Mouse (Mus musculus): ENCODE data around the gene Trak1. TPM values are rescaled to one million over a fixed set of nuclear protein-coding genes. Genes with fewer than 3 reads are reported as not detected.
A peak's percentile ranks its signal among the peaks of the same experiment; 100 is the strongest.

The Trak1 gene
- polyA plus RNA-seq, 1 experiment from 2014 or later = 27.1 TPM

DNA sequence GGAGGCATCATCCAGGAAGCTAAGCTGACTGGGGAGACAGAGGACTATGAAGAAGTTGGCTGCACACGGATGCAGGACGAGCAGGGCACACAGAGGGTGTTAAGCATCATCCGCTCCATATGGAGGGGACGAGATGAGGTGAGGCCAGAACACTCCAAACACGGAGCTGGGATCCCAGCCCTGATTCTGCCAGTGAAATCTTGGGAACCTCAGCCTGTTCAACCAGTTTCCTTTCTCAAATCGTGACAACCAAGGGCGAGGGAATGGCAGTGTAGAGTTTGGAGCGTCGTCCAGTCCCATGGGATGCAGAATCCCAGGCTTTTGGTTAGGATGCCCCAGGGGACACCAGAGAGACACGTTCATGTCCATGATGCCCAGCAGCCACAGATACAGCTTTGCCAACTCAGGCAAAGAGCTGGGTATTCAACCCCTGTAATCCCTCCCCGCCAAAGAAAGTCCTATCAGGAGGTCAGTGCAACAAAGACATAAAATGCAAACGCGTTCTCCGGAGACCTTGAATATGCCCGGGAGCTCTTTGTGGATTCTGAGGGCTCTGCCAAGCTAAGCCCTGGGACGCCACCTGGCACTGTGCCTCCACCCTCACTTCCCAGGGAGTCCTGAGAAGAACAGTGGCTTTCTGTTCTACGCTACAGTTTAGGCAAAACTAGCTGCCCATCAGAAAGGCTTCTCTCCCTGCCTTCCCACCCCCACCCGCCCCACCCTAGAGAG, 69.0 kb downstream of the Trak1 start:
- Histone ChIP-seq H3K9me3 (ENCODE audit: control insufficient read depth, low read length) (no peaks in the 10 kb centered on the region), H3K36me3 (ENCODE audit: control insufficient read depth, insufficient read depth, low read length) (0 out of 2 replicates have a peak, but pooled peaks cover 5% of the 10 kb centered on the region), H3K9ac (ENCODE audit: low read length) (no peak overlapping the region; the same call in 1 of the 2 replicates), H3K27me3 (ENCODE audit: control insufficient read depth, insufficient read depth, low read depth, low read length) (no peaks in the 10 kb centered on the region), H3K4me3 (ENCODE audit: low read length) (no peak overlapping the region), H3K27ac (ENCODE audit: low read length) (0 out of 2 replicates have a peak overlapping the region, but pooled peaks have one; percentile 8), H3K4me2 (ENCODE audit: low read depth, low read length) (no peak overlapping the region), H3K4me1 (replicated peaks; ENCODE audit: control insufficient read depth, insufficient read depth, low read length) (peaks cover 21% of the 10 kb centered on the region)
- ATAC-seq (ENCODE audit: low read depth) = no peak
- WGBS = 66% methylated on average over 18 of the region's 18 CpGs

DNA sequence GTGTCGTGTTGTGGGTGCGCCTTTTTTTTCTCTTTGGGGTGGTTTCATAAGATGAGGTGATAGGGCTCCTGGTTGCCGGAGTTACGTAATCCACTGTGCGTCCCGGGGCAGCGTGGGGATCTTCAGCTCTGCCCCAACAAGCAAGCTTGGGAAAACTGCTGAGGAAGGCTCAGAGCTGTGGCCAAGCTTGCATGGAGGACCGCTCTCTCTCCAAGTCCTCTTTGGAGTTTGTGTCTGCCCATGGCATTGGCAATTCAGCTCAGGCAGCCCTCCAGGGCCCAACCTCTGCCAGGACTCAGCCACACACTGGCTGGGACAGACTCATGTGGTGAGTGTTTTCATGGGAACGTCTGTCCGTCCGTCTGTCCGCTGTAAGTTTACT, 69.6 kb downstream of the Trak1 start:
- H3K27me3 ChIP-seq (ENCODE audit: control insufficient read depth, insufficient read depth, low read depth, low read length) = no peaks in the 10 kb centered on the region
- H3K9ac ChIP-seq (ENCODE audit: low read length) = peak overlapping the region; percentile 30; the same call in 1 of the 2 replicates
- H3K36me3 ChIP-seq (ENCODE audit: control insufficient read depth, insufficient read depth, low read length) = 0 out of 2 replicates have a peak, but pooled peaks cover 5% of the 10 kb centered on the region
- H3K27ac ChIP-seq (ENCODE audit: low read length) = 0 out of 2 replicates have a peak overlapping the region, but pooled peaks have one; percentile 8
- H3K4me3 ChIP-seq (ENCODE audit: low read length) = no peak overlapping the region
- no peak overlapping the region for H3K4me2 ChIP-seq (ENCODE audit: low read depth, low read length)
- no peaks in the 10 kb centered on the region for H3K9me3 ChIP-seq (ENCODE audit: control insufficient read depth, low read length)
- WGBS = 63% methylated on average over 12 of the region's 12 CpGs
- no peak for ATAC-seq (ENCODE audit: low read depth)
- H3K4me1 ChIP-seq (replicated peaks; ENCODE audit: control insufficient read depth, insufficient read depth, low read length) = peaks cover 24% of the 10 kb centered on the region

DNA sequence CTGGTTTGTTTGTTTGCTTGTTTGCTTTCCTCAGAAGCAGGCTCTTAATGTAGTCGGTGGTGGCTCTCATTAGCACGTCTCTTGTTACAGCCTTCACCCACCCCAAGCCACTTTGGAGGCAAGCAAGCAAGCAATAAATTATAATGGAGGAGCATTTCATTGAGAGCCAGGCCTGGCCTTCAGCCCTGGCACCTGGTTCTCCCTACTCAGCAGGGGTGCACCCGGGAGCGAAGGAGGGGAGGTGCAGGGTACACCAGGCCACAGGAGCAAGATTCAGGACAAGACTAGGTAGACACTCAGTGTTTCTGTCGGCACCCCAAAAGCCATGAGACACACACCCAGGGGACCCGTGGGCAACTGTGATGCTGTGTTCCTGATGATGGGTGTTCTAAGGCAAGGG, 72.3 kb downstream of the Trak1 start:
- H3K4me2 ChIP-seq (ENCODE audit: low read depth, low read length) = no peak overlapping the region
- H3K27me3 ChIP-seq (ENCODE audit: control insufficient read depth, insufficient read depth, low read depth, low read length) = no peaks in the 10 kb centered on the region
- no peak for ATAC-seq (ENCODE audit: low read depth)
- 0 out of 2 replicates have a peak, but pooled peaks cover 1% of the 10 kb centered on the region for H3K36me3 ChIP-seq (ENCODE audit: control insufficient read depth, insufficient read depth, low read length)
- peaks cover 36% of the 10 kb centered on the region for H3K4me1 ChIP-seq (replicated peaks; ENCODE audit: control insufficient read depth, insufficient read depth, low read length)
- H3K27ac ChIP-seq (ENCODE audit: low read length) = no peak overlapping the region
- H3K9ac ChIP-seq (ENCODE audit: low read length) = no peak overlapping the region
- 77% methylated on average over 6 of the region's 6 CpGs for WGBS
- H3K9me3 ChIP-seq (ENCODE audit: control insufficient read depth, low read length) = no peaks in the 10 kb centered on the region
- H3K4me3 ChIP-seq (ENCODE audit: low read length) = no peak overlapping the region

DNA sequence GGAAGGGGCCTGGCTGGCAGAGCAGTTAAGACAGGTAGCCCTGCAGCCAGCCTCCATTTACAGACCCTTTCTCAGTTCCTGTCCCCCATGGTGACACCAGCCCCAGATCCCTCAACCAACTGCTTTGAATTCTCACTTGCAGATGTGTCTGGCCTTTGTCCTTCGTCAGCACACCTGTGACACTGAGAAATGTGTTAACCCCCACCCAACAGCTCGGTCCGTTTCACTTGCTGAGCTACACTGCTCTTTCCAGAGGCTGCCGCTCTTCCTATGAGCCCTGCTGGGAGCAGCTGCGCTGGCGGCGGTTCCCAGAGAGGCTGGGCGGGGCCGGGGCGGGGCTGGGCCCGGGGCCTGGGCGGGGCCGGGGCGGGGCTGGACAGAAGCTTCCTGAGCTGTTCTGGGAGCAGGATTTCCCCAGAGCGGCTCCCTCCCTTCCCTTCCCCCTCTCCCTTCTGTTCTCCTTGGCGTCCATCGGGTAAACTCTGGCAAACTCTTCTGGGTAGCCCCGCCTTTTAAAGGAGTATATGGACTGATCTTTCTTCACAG, 74.1 kb downstream of the Trak1 start:
- Histone ChIP-seq H3K9me3 (ENCODE audit: control insufficient read depth, low read length) (no peaks in the 10 kb centered on the region), H3K4me2 (ENCODE audit: low read depth, low read length) (peak overlapping the region; percentile 66), H3K4me3 (ENCODE audit: low read length) (peak overlapping the region; percentile 37), H3K36me3 (ENCODE audit: control insufficient read depth, insufficient read depth, low read length) (no peaks in the 10 kb centered on the region), H3K27ac (ENCODE audit: low read length) (peak overlapping the region; percentile 92), H3K9ac (ENCODE audit: low read length) (peak overlapping the region; percentile 68), H3K27me3 (ENCODE audit: control insufficient read depth, insufficient read depth, low read depth, low read length) (no peaks in the 10 kb centered on the region), H3K4me1 (replicated peaks; ENCODE audit: control insufficient read depth, insufficient read depth, low read length) (peaks cover 36% of the 10 kb centered on the region)
- 3% methylated on average over 15 of the region's 18 CpGs for WGBS
- ATAC-seq (ENCODE audit: low read depth) = peak; percentile 97

DNA sequence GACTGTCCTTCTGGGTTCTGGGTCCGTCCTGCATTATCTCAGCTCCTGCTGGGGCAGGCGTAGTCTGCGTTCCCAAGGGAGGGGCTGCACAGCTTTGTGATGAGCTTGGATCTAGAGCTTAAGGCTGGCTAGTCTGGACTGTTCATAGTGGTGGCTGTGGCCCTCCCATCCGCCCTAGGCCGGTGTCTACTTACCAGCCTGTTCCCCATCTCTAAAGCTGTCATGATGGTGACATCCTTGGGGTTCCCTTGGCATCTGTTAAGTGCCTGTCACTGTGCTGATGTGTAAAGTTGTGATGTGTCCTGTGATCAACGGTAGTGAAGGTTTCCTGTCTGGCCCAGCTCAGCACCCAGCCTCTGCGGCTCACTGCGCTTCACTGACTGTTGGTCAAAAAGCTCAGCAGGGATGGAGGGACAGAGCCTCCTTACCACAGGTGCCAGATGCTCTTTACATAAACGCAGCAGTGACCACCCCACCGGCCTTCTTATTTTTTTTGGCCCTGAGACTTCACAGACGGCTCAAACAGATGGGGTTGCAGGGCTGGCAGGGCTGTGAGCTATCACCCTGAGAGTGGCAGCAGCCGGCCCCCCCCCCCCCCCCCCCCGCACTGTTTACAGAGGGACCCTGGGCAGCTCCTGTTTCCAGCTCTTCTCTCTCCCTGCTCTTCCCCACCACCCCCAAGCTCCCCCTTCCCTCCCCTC, 74.8 kb downstream of the Trak1 start:
- Histone ChIP-seq H3K36me3 (ENCODE audit: control insufficient read depth, insufficient read depth, low read length) (no peaks in the 10 kb centered on the region), H3K4me2 (ENCODE audit: low read depth, low read length) (peak overlapping the region; percentile 66), H3K9ac (ENCODE audit: low read length) (peak overlapping the region; percentile 62), H3K4me1 (replicated peaks; ENCODE audit: control insufficient read depth, insufficient read depth, low read length) (peaks cover 31% of the 10 kb centered on the region), H3K27me3 (ENCODE audit: control insufficient read depth, insufficient read depth, low read depth, low read length) (no peaks in the 10 kb centered on the region), H3K9me3 (ENCODE audit: control insufficient read depth, low read length) (no peaks in the 10 kb centered on the region), H3K27ac (ENCODE audit: low read length) (peak overlapping the region; percentile 92), H3K4me3 (ENCODE audit: low read length) (peak overlapping the region; percentile 37)
- peak; percentile 75 for ATAC-seq (ENCODE audit: low read depth)
- 7% methylated on average over 11 of the region's 13 CpGs for WGBS

DNA sequence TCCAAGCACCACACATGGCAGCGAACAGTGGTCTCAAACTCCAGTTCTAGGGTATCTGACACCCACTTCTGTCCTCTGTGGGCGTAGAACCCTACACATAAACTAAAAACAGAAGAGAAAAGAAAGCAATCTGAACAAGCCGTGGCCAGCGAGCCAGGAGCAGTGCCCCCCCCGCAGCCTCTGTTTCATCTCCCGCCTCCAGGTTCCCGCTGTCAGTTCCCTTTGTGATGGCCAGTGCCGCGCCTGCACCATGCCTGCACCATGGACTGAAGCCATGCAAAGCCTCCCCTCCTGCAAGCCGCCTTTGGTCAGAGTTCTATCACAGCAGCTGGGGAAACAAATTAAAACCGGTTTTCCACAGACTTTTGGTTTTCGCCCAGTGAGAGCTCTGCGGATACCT, 75.8 kb downstream of the Trak1 start:
- H3K36me3 ChIP-seq (ENCODE audit: control insufficient read depth, insufficient read depth, low read length) = no peaks in the 10 kb centered on the region
- H3K4me2 ChIP-seq (ENCODE audit: low read depth, low read length) = no peak overlapping the region
- no peaks in the 10 kb centered on the region for H3K27me3 ChIP-seq (ENCODE audit: control insufficient read depth, insufficient read depth, low read depth, low read length)
- no peaks in the 10 kb centered on the region for H3K9me3 ChIP-seq (ENCODE audit: control insufficient read depth, low read length)
- H3K4me1 ChIP-seq (replicated peaks; ENCODE audit: control insufficient read depth, insufficient read depth, low read length) = peaks cover 31% of the 10 kb centered on the region
- peak overlapping the region; percentile 5; the same call in 1 of the 2 replicates for H3K9ac ChIP-seq (ENCODE audit: low read length)
- H3K27ac ChIP-seq (ENCODE audit: low read length) = no peak overlapping the region
- WGBS = 67% methylated on average over 13 of the region's 13 CpGs
- no peak overlapping the region for H3K4me3 ChIP-seq (ENCODE audit: low read length)
- ATAC-seq (ENCODE audit: low read depth) = no peak

DNA sequence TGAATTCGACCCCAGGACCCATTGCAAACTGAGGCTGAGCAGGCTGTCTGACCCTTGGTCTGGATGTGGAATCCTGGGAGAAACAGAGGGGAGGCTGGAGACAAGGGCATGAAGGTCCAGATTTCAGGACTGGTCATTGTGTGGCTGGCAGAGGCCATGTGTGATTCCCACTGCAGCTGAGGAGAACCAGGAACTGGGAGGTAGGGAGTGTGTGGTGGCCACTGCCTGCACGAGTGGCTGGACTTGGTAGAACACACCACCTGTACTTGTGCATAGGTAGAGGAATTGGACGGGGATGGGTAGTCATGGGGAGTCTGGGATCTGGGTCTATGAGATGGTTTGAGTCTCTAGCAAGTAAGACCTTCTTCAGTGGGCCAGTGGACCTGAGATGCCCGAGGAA, 76.2 kb downstream of the Trak1 start:
- no peaks in the 10 kb centered on the region for H3K9me3 ChIP-seq (ENCODE audit: control insufficient read depth, low read length)
- 69% methylated on average over 4 of the region's 4 CpGs for WGBS
- H3K4me1 ChIP-seq (replicated peaks; ENCODE audit: control insufficient read depth, insufficient read depth, low read length) = peaks cover 31% of the 10 kb centered on the region
- ATAC-seq (ENCODE audit: low read depth) = no peak
- H3K36me3 ChIP-seq (ENCODE audit: control insufficient read depth, insufficient read depth, low read length) = no peaks in the 10 kb centered on the region
- no peaks in the 10 kb centered on the region for H3K27me3 ChIP-seq (ENCODE audit: control insufficient read depth, insufficient read depth, low read depth, low read length)
- H3K9ac ChIP-seq (ENCODE audit: low read length) = peak overlapping the region; percentile 5; the same call in 1 of the 2 replicates
- no peak overlapping the region for H3K27ac ChIP-seq (ENCODE audit: low read length)
- H3K4me3 ChIP-seq (ENCODE audit: low read length) = no peak overlapping the region
- no peak overlapping the region for H3K4me2 ChIP-seq (ENCODE audit: low read depth, low read length)

DNA sequence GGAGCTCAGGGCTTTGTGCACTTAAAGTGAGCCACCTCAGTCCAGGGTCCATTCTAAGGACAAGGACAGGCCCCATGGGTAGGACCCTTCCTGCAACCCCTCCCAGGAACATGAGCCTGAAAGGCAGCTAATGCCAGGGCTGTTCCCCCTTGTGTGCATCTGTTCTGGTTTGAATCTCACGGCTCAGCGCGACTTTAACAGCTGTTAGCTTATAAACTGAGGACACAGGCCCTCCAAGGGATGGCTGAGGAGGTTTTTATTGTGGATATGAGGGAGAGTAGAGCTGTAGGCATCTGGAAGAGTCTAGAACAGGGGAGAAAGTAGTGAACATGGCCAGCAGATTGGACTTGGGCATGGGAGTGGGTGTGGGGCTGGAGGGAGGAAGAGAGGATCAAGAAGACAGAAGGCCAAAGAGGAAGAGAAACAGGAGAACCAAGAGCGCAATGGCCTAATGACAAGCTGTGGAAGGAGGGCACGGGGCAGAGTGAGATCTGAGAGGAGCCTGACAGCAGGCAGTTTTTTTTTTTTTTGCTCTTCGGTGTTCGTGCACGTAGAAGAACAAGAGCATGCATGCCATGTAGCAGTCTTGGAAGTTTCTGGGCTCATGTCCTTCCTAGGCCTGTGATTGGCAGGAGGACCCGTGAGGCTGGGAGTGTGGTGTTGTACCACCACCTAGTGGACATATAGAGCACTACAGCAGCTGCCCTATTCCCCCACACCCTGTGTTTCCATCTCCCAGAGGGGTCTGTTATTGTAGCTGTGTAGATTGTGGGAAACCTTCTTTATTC, 77.0 kb downstream of the Trak1 start:
- peak; percentile 16; the same call in 1 of the 2 replicates for ATAC-seq (ENCODE audit: low read depth)
- Histone ChIP-seq H3K4me2 (ENCODE audit: low read depth, low read length) (no peak overlapping the region), H3K27me3 (ENCODE audit: control insufficient read depth, insufficient read depth, low read depth, low read length) (no peaks in the 10 kb centered on the region), H3K9ac (ENCODE audit: low read length) (peak overlapping the region; percentile 8; the same call in 1 of the 2 replicates), H3K27ac (ENCODE audit: low read length) (no peak overlapping the region), H3K4me1 (replicated peaks; ENCODE audit: control insufficient read depth, insufficient read depth, low read length) (peaks cover 31% of the 10 kb centered on the region), H3K36me3 (ENCODE audit: control insufficient read depth, insufficient read depth, low read length) (no peaks in the 10 kb centered on the region), H3K9me3 (ENCODE audit: control insufficient read depth, low read length) (no peaks in the 10 kb centered on the region), H3K4me3 (ENCODE audit: low read length) (no peak overlapping the region)
- 31% methylated on average over 9 of the region's 9 CpGs for WGBS
